Comparison of ENCODE assay signal across 11 mouse cellular contexts in the genomic region with DNA sequence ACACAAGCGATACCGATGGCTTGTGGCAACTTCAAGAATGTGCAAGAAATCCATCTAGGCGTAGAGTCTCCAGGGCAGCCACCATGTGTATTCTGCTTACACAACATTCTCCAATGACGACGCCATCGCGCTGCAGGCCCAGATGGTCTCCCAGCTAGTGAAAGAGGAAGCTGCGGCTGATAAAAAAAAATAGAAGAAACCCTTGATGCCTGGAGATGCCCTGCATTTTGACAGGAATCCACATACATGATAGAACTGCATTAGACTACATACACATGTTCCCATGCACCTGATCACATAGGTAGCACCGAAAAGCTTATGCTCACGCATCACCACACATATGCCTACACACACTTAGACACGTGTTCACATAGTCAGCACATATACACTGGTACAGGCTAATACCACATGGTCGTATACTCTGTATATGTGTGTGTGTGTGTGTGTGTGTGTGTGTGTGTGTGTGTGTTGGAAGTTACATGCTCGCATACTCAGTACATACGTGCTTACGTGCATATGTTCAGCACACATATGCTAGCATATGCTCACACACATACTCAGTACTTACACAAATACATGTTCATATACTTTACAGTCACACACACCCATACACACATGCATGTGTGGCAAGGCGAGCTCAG. TPM values are rescaled to one million over a fixed set of nuclear protein-coding genes. Genes with fewer than 3 reads are reported as not detected.
DNase-seq lines count a peak whose midpoint lies in the region; ATAC-seq and TF ChIP-seq lines count a peak whose summit lies in the region.
"Had no signal": no experiment of that assay in that cellular context is flagged by ENCODE, and none has a peak within 500 bp of the region (broad histone marks: within the 10 kb centered on the region; RNA-seq: fewer than 3 reads in every experiment).

No protein-coding gene starts in this region.

- WGBS in cerebellum, adult 2 months = 61% methylated on average over 16 of the region's 16 CpGs

- ATAC-seq in erythroblast, adult 5-6 weeks (replicated peaks; ENCODE audit: low FRiP score, poor library complexity, severe bottlenecking) = no peak

- TF ChIP-seq CTCF in cerebellum, adult 2 months (IDR thresholded peaks at IDR 0.05; ENCODE audit: borderline replicate concordance, insufficient read depth, low read depth, low read length) = no peak

- H3K9me3 ChIP-seq in megakaryocyte, embryonic 14.5 days = 0 out of 2 replicates have a peak, but pooled peaks cover 3% of the 10 kb centered on the region
- H3K9me3 ChIP-seq: embryonic facial prominence, embryonic 12.5 days had no signal

- no peak overlapping the region for H3K4me3 ChIP-seq in cerebellum, adult 2 months (replicated peaks; ENCODE audit: insufficient read depth, low read depth, low read length)
- peak overlapping the region; percentile 76 for H3K4me3 ChIP-seq in megakaryocyte, embryonic 14.5 days (replicated peaks)
- H3K4me3 ChIP-seq: embryonic facial prominence, embryonic 12.5 days; heart, adult 2 months had no signal

- H3K27ac ChIP-seq in cerebellum, adult 2 months (ENCODE audit: insufficient read depth, low read length) = no peak overlapping the region
- H3K27ac ChIP-seq: embryonic facial prominence, embryonic 12.5 days; heart, adult 2 months had no signal

- no peak for TF ChIP-seq POLR2A in cerebellum, adult 2 months (IDR thresholded peaks at IDR 0.05; ENCODE audit: borderline replicate concordance, insufficient read depth, low read length)

- peaks cover 18% of the 10 kb centered on the region for H3K4me1 ChIP-seq in cerebellum, adult 2 months (ENCODE audit: control insufficient read depth, insufficient read depth, low read length)
- H3K4me1 ChIP-seq in megakaryocyte, embryonic 14.5 days = peaks cover 96% of the 10 kb centered on the region

- H3K27me3 ChIP-seq in cerebellum, adult 2 months (ENCODE audit: control insufficient read depth, insufficient read depth, low read length) = no peaks in the 10 kb centered on the region
- H3K27me3 ChIP-seq in megakaryocyte, embryonic 14.5 days (replicated peaks) = no peaks in the 10 kb centered on the region
- H3K27me3 ChIP-seq: embryonic facial prominence, embryonic 12.5 days had no signal

- H3K36me3 ChIP-seq in megakaryocyte, embryonic 14.5 days (replicated peaks; ENCODE audit: low read length) = peaks cover 41% of the 10 kb centered on the region
- H3K36me3 ChIP-seq: embryonic facial prominence, embryonic 12.5 days had no signal

- peak; percentile 48 to 54 for DNase-seq in spleen, adult 18-20 months
- no peak for DNase-seq in spleen, adult 12 weeks (ENCODE audit: low spot score)
- peak; percentile 67 to 77 for DNase-seq in cerebellum, adult 2 months
- DNase-seq in thymus, postnatal 4 days = peak; percentile 67
- DNase-seq in embryo, embryonic 10 days (ENCODE audit: low spot score) = no peak
- no peak for DNase-seq in right cerebral cortex, adult 2 months (ENCODE audit: low spot score in 2 of 2)
- DNase-seq: kidney, postnatal 4 days had no signal

RNA-seq across cellular contexts. Expression of gene Rasa3, which starts 8.4 kb away (rescaled TPM):
- polyA plus RNA-seq in cerebellum, adult 2 months (2012; rRNA removed) = 94.9 and 107 TPM in 2 replicates
- 86.3 and 103 TPM in 2 replicates for polyA plus RNA-seq in megakaryocyte, embryonic 14.5 days (2012; ENCODE audit: insufficient read depth, low replicate concordance)
- total RNA-seq in erythroblast, adult 5-6 weeks (2015; ENCODE audit: low replicate concordance) = 4.8 and 11.7 TPM in 2 replicates
- total RNA-seq in erythroblast, adult 5-6 weeks (2017; ENCODE audit: low replicate concordance) = 17.1 and 19.5 TPM in 2 replicates

RNA-seq across cellular contexts. Expression of gene Cfap97d2, which starts 19.9 kb away (rescaled TPM):
- polyA plus RNA-seq in cerebellum, adult 2 months (2012; rRNA removed) = 1.7 and 3.0 TPM in 2 replicates
- polyA plus RNA-seq in megakaryocyte, embryonic 14.5 days (2012; ENCODE audit: insufficient read depth, low replicate concordance) = 6.9 TPM in 1 of 2 replicates, not detected in the other
- total RNA-seq in erythroblast, adult 5-6 weeks (2015; ENCODE audit: low replicate concordance) = not detected in 2 replicates
- not detected in 2 replicates for total RNA-seq in erythroblast, adult 5-6 weeks (2017; ENCODE audit: low replicate concordance)

Comparison
In these comparisons a context has a peak if more than half of its experiments do, and no peak if none do; other contexts are left out.
1. DNase-seq: peak in spleen, adult 18-20 months (2 of 2), cerebellum, adult 2 months (2 of 2) and thymus, postnatal 4 days (single experiment); none in spleen, adult 12 weeks (single experiment), embryo, embryonic 10 days (single experiment) and right cerebral cortex, adult 2 months (0 of 2).